Mouse (Mus musculus) liver, embryonic 14.5 days (tissue): ENCODE measurements around the gene Zfp512b.

ENCODE experiments used
- CTCF ChIP-seq: IDR thresholded peaks from 2 replicates; pipeline ENCODE4 v1.5.1; 2016; ENCODE audit warnings: antibody characterized with exemption, low read depth, control low read depth
- EP300 ChIP-seq: IDR thresholded peaks from 2 replicates; pipeline ENCODE4 v1.6.1; 2016; ENCODE audit warnings: antibody characterized with exemption, low read depth

DNA sequence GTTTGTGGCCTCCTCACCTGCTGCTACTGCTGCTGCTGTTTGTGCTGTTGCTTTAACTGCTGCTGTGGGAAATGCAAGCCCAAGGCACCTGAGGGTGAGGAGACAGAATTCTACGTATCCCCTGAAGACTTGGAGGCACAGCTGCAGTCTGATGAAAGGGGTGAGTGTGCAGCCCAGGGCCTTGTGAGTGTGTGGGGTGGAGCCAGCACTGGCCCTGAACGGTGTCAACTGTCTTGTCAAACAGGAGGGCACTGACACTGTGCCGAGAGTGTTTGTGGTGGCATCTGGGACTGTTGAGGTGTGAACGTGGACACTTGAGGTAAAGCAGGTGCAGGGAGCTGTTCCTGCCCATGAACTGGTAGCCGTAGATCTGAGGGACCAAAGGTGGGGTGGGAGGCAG, 43.9 kb downstream of the Zfp512b start:
- TF ChIP-seq CTCF (no peak), EP300 (no peak)
